Mouse (Mus musculus): ENCODE measurements at regions not wholly inside any gene's neighbourhood (a gene's known extent, or its start where the extent isn't known, plus 50 kb on each side); places are given as distances from the start of the nearest gene placed in this dataset.

GRCm38 (mm10) chr16:79986746-79987145 is 895.8 kb upstream of the Tmprss15 start:
- no peak for ATAC-seq (ENCODE audit: insufficient read depth)
- Histone ChIP-seq H3K4me1 (ENCODE audit: insufficient read depth) (no peaks in the 10 kb centered on the region), H3K4me3 (ENCODE audit: low read depth, low read length) (no peak overlapping the region), H3K27me3 (ENCODE audit: insufficient read depth, low read length) (no peaks in the 10 kb centered on the region), H3K4me2 (no peak overlapping the region), H3K9me3 (ENCODE audit: low read depth, low read length) (no peaks in the 10 kb centered on the region), H3K27ac (ENCODE audit: low read depth) (no peak overlapping the region), H3K36me3 (ENCODE audit: insufficient read depth) (no peaks in the 10 kb centered on the region), H3K9ac (no peak overlapping the region)
- WGBS, result 63% methylated on average over 2 of the region's 2 CpGs
- TF ChIP-seq CTCF (IDR thresholded peaks at IDR 0.05; ENCODE audit: low read depth), result no peak
- no peak for DNase-seq

GRCm38 (mm10) chr16:79972146-79972545 is 881.2 kb upstream of the Tmprss15 start:
- Histone ChIP-seq H3K27me3 (ENCODE audit: insufficient read depth, low read length) (no peaks in the 10 kb centered on the region), H3K4me1 (ENCODE audit: insufficient read depth) (no peaks in the 10 kb centered on the region), H3K27ac (ENCODE audit: low read depth) (no peak overlapping the region), H3K4me2 (no peak overlapping the region), H3K4me3 (ENCODE audit: low read depth, low read length) (no peak overlapping the region), H3K9ac (no peak overlapping the region), H3K9me3 (ENCODE audit: low read depth, low read length) (no peaks in the 10 kb centered on the region), H3K36me3 (ENCODE audit: insufficient read depth) (no peaks in the 10 kb centered on the region)
- DNase-seq (no peak), ATAC-seq (ENCODE audit: insufficient read depth) (no peak)
- TF ChIP-seq CTCF (IDR thresholded peaks at IDR 0.05; ENCODE audit: low read depth), result no peak
- WGBS, result 86% methylated on average over 6 of the region's 6 CpGs

- Histone ChIP-seq H3K4me1 (ENCODE audit: insufficient read depth) (no peaks in the 10 kb centered on the region), H3K27me3 (ENCODE audit: insufficient read depth, low read length) (no peaks in the 10 kb centered on the region), H3K4me3 (ENCODE audit: low read depth, low read length) (no peak overlapping the region), H3K36me3 (ENCODE audit: insufficient read depth) (no peaks in the 10 kb centered on the region), H3K27ac (ENCODE audit: low read depth) (no peak overlapping the region), H3K9ac (no peak overlapping the region), H3K9me3 (ENCODE audit: low read depth, low read length) (no peaks in the 10 kb centered on the region), H3K4me2 (no peak overlapping the region)
- WGBS, result 63% methylated on average over 2 of the region's 2 CpGs
- no peak for ATAC-seq (ENCODE audit: insufficient read depth)
- TF ChIP-seq CTCF (IDR thresholded peaks at IDR 0.05; ENCODE audit: low read depth), result no peak
- DNase-seq, result no peak
Observed at GRCm38 (mm10) chr16:79937042-79937441, 846.1 kb upstream of the Tmprss15 start.

DNA sequence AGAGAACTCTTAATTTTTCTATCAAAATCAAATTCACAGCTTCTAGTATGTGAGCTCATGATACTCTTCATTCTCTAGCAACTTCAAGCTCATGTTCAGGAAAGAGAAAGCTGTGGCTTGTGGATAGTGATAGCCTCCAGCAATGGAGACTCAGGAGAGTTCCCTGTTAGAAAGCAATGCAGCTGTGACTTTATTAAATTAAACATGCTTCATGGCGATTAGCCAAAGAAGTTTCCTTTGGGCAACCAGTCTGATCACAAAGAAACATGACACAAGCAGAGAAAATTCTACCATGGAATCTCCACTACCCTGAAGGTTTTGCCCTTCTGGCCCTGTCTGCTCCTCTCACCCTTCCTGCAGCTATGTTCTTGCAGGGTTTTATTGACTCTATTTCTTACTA is 816.2 kb upstream of the Tmprss15 start:
- H3K9me3 ChIP-seq (ENCODE audit: low read depth, low read length), result no peaks in the 10 kb centered on the region
- H3K27me3 ChIP-seq (ENCODE audit: insufficient read depth, low read length), result no peaks in the 10 kb centered on the region
- no peak overlapping the region for H3K4me3 ChIP-seq (ENCODE audit: low read depth, low read length)
- DNase-seq (peak; percentile 13), ATAC-seq (ENCODE audit: insufficient read depth) (no peak)
- H3K4me2 ChIP-seq, result no peak overlapping the region
- H3K36me3 ChIP-seq (ENCODE audit: insufficient read depth), result no peaks in the 10 kb centered on the region
- no peak for TF ChIP-seq CTCF (IDR thresholded peaks at IDR 0.05; ENCODE audit: low read depth)
- no peaks in the 10 kb centered on the region for H3K4me1 ChIP-seq (ENCODE audit: insufficient read depth)
- no peak overlapping the region for H3K27ac ChIP-seq (ENCODE audit: low read depth)
- H3K9ac ChIP-seq, result no peak overlapping the region
- 72% methylated on average over 1 of the region's 1 CpGs for WGBS

DNA sequence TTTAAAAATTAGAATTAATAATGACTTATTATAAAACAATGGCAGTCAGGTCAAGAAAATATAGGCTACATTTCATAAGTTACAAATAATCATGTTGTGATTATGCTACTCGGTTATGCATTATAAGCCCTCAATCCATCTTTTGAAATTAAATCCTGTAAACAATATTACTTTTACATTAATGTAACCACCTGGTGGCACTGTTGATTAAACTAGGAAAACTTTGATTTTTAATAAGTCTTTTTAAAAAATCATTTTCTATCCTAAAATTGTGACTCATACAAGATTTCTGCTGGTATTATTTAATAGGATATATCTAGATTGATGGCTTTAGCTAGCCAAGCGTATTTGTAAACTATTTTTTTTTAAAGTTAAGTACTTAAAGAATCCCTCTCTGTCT is 810.6 kb upstream of the Tmprss15 start:
- no peak overlapping the region for H3K4me3 ChIP-seq (ENCODE audit: low read depth, low read length)
- H3K36me3 ChIP-seq (ENCODE audit: insufficient read depth), result no peaks in the 10 kb centered on the region
- H3K9ac ChIP-seq, result no peak overlapping the region
- no peak overlapping the region for H3K27ac ChIP-seq (ENCODE audit: low read depth)
- DNase-seq (peak; percentile 45), ATAC-seq (ENCODE audit: insufficient read depth) (no peak)
- WGBS, result 58% methylated on average over 2 of the region's 2 CpGs
- no peak overlapping the region for H3K4me2 ChIP-seq
- H3K9me3 ChIP-seq (ENCODE audit: low read depth, low read length), result no peaks in the 10 kb centered on the region
- H3K4me1 ChIP-seq (ENCODE audit: insufficient read depth), result no peaks in the 10 kb centered on the region
- H3K27me3 ChIP-seq (ENCODE audit: insufficient read depth, low read length), result no peaks in the 10 kb centered on the region
- 0 out of 2 replicates have a peak, but pooled peaks have one; percentile 3 for TF ChIP-seq CTCF (IDR thresholded peaks at IDR 0.05; ENCODE audit: low read depth)

- 74% methylated on average over 3 of the region's 3 CpGs for WGBS
- no peak overlapping the region for H3K4me3 ChIP-seq (ENCODE audit: low read depth, low read length)
- no peak overlapping the region for H3K9ac ChIP-seq
- ATAC-seq (ENCODE audit: insufficient read depth) (no peak), DNase-seq (no peak)
- H3K4me2 ChIP-seq, result no peak overlapping the region
- no peaks in the 10 kb centered on the region for H3K9me3 ChIP-seq (ENCODE audit: low read depth, low read length)
- H3K36me3 ChIP-seq (ENCODE audit: insufficient read depth), result no peaks in the 10 kb centered on the region
- no peaks in the 10 kb centered on the region for H3K4me1 ChIP-seq (ENCODE audit: insufficient read depth)
- TF ChIP-seq CTCF (IDR thresholded peaks at IDR 0.05; ENCODE audit: low read depth), result no peak
- H3K27me3 ChIP-seq (ENCODE audit: insufficient read depth, low read length), result no peaks in the 10 kb centered on the region
- H3K27ac ChIP-seq (ENCODE audit: low read depth), result no peak overlapping the region
Observed at GRCm38 (mm10) chr16:79881855-79882254, 791.0 kb upstream of the Tmprss15 start.

DNA sequence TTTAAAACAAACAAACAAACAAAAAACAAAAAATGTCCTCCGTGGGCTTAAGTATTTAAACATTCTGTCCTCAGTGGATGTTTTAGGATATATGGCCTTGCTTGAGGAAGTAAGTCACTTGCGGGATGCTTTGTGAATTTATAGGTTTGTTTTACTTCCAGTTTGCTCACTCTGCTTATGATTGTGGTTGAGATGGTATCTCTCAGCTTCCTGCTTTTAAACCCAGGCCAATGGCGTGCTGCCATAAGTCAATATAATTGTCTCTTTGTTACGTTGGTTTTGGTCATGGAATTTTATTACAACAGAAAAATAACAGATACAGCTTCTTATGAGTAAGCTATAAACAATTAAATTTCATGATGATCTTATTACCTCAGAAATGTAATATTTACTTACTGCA is 787.2 kb upstream of the Tmprss15 start:
- no peaks in the 10 kb centered on the region for H3K27me3 ChIP-seq (ENCODE audit: insufficient read depth, low read length)
- H3K36me3 ChIP-seq (ENCODE audit: insufficient read depth), result no peaks in the 10 kb centered on the region
- WGBS, result 72% methylated on average over 4 of the region's 4 CpGs
- H3K27ac ChIP-seq (ENCODE audit: low read depth), result no peak overlapping the region
- no peak overlapping the region for H3K4me2 ChIP-seq
- no peaks in the 10 kb centered on the region for H3K4me1 ChIP-seq (ENCODE audit: insufficient read depth)
- no peaks in the 10 kb centered on the region for H3K9me3 ChIP-seq (ENCODE audit: low read depth, low read length)
- no peak overlapping the region for H3K9ac ChIP-seq
- H3K4me3 ChIP-seq (ENCODE audit: low read depth, low read length), result no peak overlapping the region
- DNase-seq, result no peak
- ATAC-seq (ENCODE audit: insufficient read depth), result no peak
- no peak for TF ChIP-seq CTCF (IDR thresholded peaks at IDR 0.05; ENCODE audit: low read depth)

GRCm38 (mm10) chr16:79876827-79877226 is 785.9 kb upstream of the Tmprss15 start:
- no peak for ATAC-seq (ENCODE audit: insufficient read depth)
- 72% methylated on average over 1 of the region's 1 CpGs for WGBS
- no peaks in the 10 kb centered on the region for H3K4me1 ChIP-seq (ENCODE audit: insufficient read depth)

More at GRCm38 (mm10) chr16:79876827-79877226, 785.9 kb upstream of the Tmprss15 start:
- Histone ChIP-seq H3K4me2 (no peak overlapping the region), H3K27ac (ENCODE audit: low read depth) (no peak overlapping the region), H3K36me3 (ENCODE audit: insufficient read depth) (no peaks in the 10 kb centered on the region), H3K9ac (no peak overlapping the region), H3K27me3 (ENCODE audit: insufficient read depth, low read length) (no peaks in the 10 kb centered on the region), H3K9me3 (ENCODE audit: low read depth, low read length) (no peaks in the 10 kb centered on the region), H3K4me3 (ENCODE audit: low read depth, low read length) (no peak overlapping the region)
- TF ChIP-seq CTCF (IDR thresholded peaks at IDR 0.05; ENCODE audit: low read depth), result no peak
- DNase-seq, result no peak
